Mouse (Mus musculus) megakaryocyte, embryonic 14.5 days (primary cell): ENCODE data around the gene Sobp.

Source experiments
- FLI1 ChIP-seq: IDR thresholded peaks from 2 replicates; pipeline ENCODE4 v1.6.1; 2012; ENCODE audit warnings: low read length, inconsistent platforms, mixed read lengths
- GATA1 ChIP-seq: IDR thresholded peaks from 3 replicates; pipeline ENCODE4 v1.6.1; 2012; ENCODE audit warnings: mixed read lengths, low read length, inconsistent platforms, borderline replicate concordance

DNA sequence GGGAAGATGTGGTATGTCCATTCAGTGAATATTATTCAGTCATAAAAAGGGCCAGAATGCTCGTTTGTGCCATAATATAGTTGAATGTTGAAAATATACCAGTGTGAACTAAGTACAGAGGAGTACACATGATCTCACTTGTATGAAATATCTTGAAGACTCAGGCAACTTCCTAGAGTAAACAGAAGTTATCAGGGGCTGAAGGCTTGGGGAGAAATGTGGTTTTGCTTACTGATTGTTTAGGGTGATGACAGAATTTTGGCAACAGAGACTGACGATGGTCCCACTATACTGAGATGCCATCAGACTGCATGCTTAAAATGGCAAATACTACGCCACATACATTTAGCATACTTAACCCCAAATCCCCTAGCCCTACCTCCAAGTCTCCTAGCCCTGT, 132.5 kb downstream of the Sobp start:
- TF ChIP-seq GATA1 (no peak), FLI1 (no peak)
